Mouse (Mus musculus) testis, adult 2 months (tissue): ENCODE data around the gene Myo6. TPM values are rescaled to one million over a fixed set of nuclear protein-coding genes. Genes with fewer than 3 reads are reported as not detected.

ENCODE experiments used
- H3K27ac ChIP-seq: fragments of 200-500 bp; 2 replicates; pipeline ENCODE4 v1.5.1; 2012; ENCODE audit warnings: low read depth, low read length; ENCODE audit not compliant: control insufficient read depth, insufficient read depth
- H3K27me3 ChIP-seq: fragments of 200-500 bp; 2 replicates; pipeline ENCODE4 v1.6.1; 2012; ENCODE audit warnings: mild to moderate bottlenecking, low read length, moderate library complexity; ENCODE audit not compliant: control insufficient read depth, insufficient read depth
- H3K36me3 ChIP-seq: fragments of 200-500 bp; 2 replicates; pipeline ENCODE4 v1.6.1; 2012; ENCODE audit warnings: mild to moderate bottlenecking, low read length; ENCODE audit not compliant: control insufficient read depth, insufficient read depth
- H3K4me1 ChIP-seq: fragments of 200-500 bp; 2 replicates; pipeline ENCODE4 v1.6.1; 2012; ENCODE audit warnings: low read length; ENCODE audit not compliant: control insufficient read depth, insufficient read depth
- H3K4me3 ChIP-seq: fragments of 200-500 bp; 2 replicates; pipeline ENCODE4 v1.5.1; 2012; ENCODE audit warnings: low read depth, mild to moderate bottlenecking, low read length, moderate library complexity, mixed read lengths; ENCODE audit not compliant: control insufficient read depth
- CTCF ChIP-seq: fragments of 200-500 bp; IDR thresholded peaks from 2 replicates; pipeline ENCODE4 v1.5.1; 2012; ENCODE audit warnings: low read depth, mild to moderate bottlenecking, inconsistent platforms, low read length, moderate library complexity; ENCODE audit not compliant: control insufficient read depth, insufficient read depth, insufficient replicate concordance
- POLR2A ChIP-seq: fragments of 200-500 bp; IDR thresholded peaks from 2 replicates; pipeline ENCODE4 v1.6.1; 2012; ENCODE audit warnings: low read depth, mild to moderate bottlenecking, inconsistent platforms, low read length, moderate library complexity; ENCODE audit not compliant: control insufficient read depth
- polyA plus RNA-seq: library from polyadenylated mRNA; depleted of rRNA; stranded (reverse); fragments of >200 nt; gene quantifications from 2 replicates; pipeline ENCODE4 v1.2.3, GENCODE M21; 2012

Myo6 gene
- polyA plus RNA-seq, 1 experiment: 6.7 TPM

GRCm38 (mm10) chr9:80280724-80281123 lies 115.9 kb downstream of the Myo6 start:
- no peak overlapping the region for H3K27ac ChIP-seq
- H3K4me1 ChIP-seq: peaks cover 3% of the 10 kb centered on the region; the same call in 1 of the 2 replicates
- TF ChIP-seq CTCF: no peak
- TF ChIP-seq POLR2A: no peak
- H3K4me3 ChIP-seq: no peak overlapping the region
- H3K36me3 ChIP-seq: no peaks in the 10 kb centered on the region
- no peaks in the 10 kb centered on the region for H3K27me3 ChIP-seq

- Histone ChIP-seq H3K27ac (no peak overlapping the region), H3K4me1 (no peaks in the 10 kb centered on the region), H3K4me3 (no peak overlapping the region), H3K27me3 (no peaks in the 10 kb centered on the region), H3K36me3 (no peaks in the 10 kb centered on the region)
- no peak for TF ChIP-seq POLR2A
- TF ChIP-seq CTCF: no peak
Observed at GRCm38 (mm10) chr9:80282426-80282825, 117.6 kb downstream of the Myo6 start.

GRCm38 (mm10) chr9:80284539-80285174 lies 119.8 kb downstream of the Myo6 start:
- no peak overlapping the region for H3K4me3 ChIP-seq

GRCm38 (mm10) chr9:80286845-80287244 lies 122.0 kb downstream of the Myo6 start:
- Histone ChIP-seq H3K4me1 (no peaks in the 10 kb centered on the region), H3K27ac (no peak overlapping the region), H3K4me3 (no peak overlapping the region), H3K36me3 (no peaks in the 10 kb centered on the region), H3K27me3 (no peaks in the 10 kb centered on the region)
- TF ChIP-seq POLR2A (no peak), CTCF (no peak)

More at GRCm38 (mm10) chr9:80284539-80285174, 119.8 kb downstream of the Myo6 start:
- Histone ChIP-seq H3K27ac (no peak overlapping the region), H3K4me1 (no peaks in the 10 kb centered on the region), H3K36me3 (no peaks in the 10 kb centered on the region), H3K27me3 (no peaks in the 10 kb centered on the region)
- TF ChIP-seq POLR2A (no peak), CTCF (no peak)

- no peak overlapping the region for H3K4me3 ChIP-seq
- TF ChIP-seq POLR2A (no peak), CTCF (no peak)
Observed at GRCm38 (mm10) chr9:80293056-80293584, 128.3 kb downstream of the Myo6 start.

GRCm38 (mm10) chr9:80296086-80296485 lies 131.3 kb downstream of the Myo6 start:
- Histone ChIP-seq H3K27ac (no peak overlapping the region), H3K36me3 (no peaks in the 10 kb centered on the region), H3K4me3 (no peak overlapping the region), H3K4me1 (no peaks in the 10 kb centered on the region), H3K27me3 (no peaks in the 10 kb centered on the region)
- TF ChIP-seq CTCF (no peak), POLR2A (no peak)

More at GRCm38 (mm10) chr9:80293056-80293584, 128.3 kb downstream of the Myo6 start:
- Histone ChIP-seq H3K27ac (no peak overlapping the region), H3K27me3 (no peaks in the 10 kb centered on the region), H3K36me3 (no peaks in the 10 kb centered on the region), H3K4me1 (no peaks in the 10 kb centered on the region)

GRCm38 (mm10) chr9:80299031-80299430 lies 134.2 kb downstream of the Myo6 start:
- no peaks in the 10 kb centered on the region for H3K4me1 ChIP-seq
- no peaks in the 10 kb centered on the region for H3K36me3 ChIP-seq
- H3K27me3 ChIP-seq: no peaks in the 10 kb centered on the region
- TF ChIP-seq POLR2A: no peak
- no peak for TF ChIP-seq CTCF
- no peak overlapping the region for H3K27ac ChIP-seq
- no peak overlapping the region for H3K4me3 ChIP-seq

- Histone ChIP-seq H3K27ac (no peak overlapping the region), H3K4me3 (no peak overlapping the region), H3K27me3 (no peaks in the 10 kb centered on the region), H3K4me1 (no peaks in the 10 kb centered on the region), H3K36me3 (no peaks in the 10 kb centered on the region)
- TF ChIP-seq POLR2A (no peak), CTCF (no peak)
Observed at GRCm38 (mm10) chr9:80303518-80303917, 138.7 kb downstream of the Myo6 start.
